Mouse (Mus musculus) lung, postnatal 10 days (tissue): Measurements from ENCODE around the gene Acap2.

ENCODE experiments used
- DNase-seq: peaks from one replicate; pipeline ENCODE4 v3.0.0; 2021

Acap2 gene

GRCm38 (mm10) chr16:31043136-31043535 lies 157.9 kb downstream of the Acap2 start:
- no peak for DNase-seq
